Mouse (Mus musculus) megakaryocyte, embryonic 14.5 days (primary cell): ENCODE results near the gene Hnrnpu.

ENCODE experiments used
- FLI1 ChIP-seq: IDR thresholded peaks from 2 replicates; pipeline ENCODE4 v1.6.1; 2012; ENCODE audit warnings: low read length, inconsistent platforms, mixed read lengths
- GATA1 ChIP-seq: IDR thresholded peaks from 3 replicates; pipeline ENCODE4 v1.6.1; 2012; ENCODE audit warnings: mixed read lengths, low read length, inconsistent platforms, borderline replicate concordance

- TF ChIP-seq GATA1, result no peak
- TF ChIP-seq FLI1, result no peak
Observed at GRCm38 (mm10) chr1:178360702-178361101, 23.1 kb upstream of the Hnrnpu start.
